ENCODE assay signal across 8 mouse cellular contexts in the genomic region with DNA sequence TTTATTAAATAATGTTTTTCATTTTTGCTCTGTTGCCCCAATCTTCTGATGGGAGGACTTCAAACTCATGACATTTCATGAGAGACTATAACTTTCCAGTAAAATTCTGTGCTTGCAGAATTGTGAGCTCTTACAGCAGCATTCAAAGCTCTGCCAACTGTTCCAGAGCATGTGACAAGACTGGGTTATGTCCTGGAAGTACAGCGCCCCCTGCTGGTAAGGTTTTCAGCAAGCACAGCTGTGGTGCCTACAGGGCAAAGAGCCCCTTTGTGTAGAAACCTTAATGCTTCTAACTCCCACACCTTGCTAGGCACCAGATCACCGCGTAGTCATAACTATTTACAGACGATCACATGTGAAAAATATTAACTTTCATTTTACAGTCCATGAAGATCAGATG.
DNase-seq lines count a peak whose midpoint lies in the region; ATAC-seq and TF ChIP-seq lines count a peak whose summit lies in the region.

No protein-coding gene starts in this region.

- TF ChIP-seq POLR2A in MEL (IDR thresholded peaks at IDR 0.05; ENCODE audit: control insufficient read depth in 1 of 2, insufficient read depth in 1 of 2, low read depth in 1 of 2, low read length in 2 of 2, poor library complexity in 1 of 2) = no peak

- H3K4me1 ChIP-seq in MEL (ENCODE audit: control insufficient read depth in 1 of 2, insufficient read depth in 2 of 2, low read length in 2 of 2) = no peaks in the 10 kb centered on the region
- H3K4me1 ChIP-seq in forebrain, postnatal 0 days (ENCODE audit: insufficient read depth) = no peaks in the 10 kb centered on the region
- H3K4me1 ChIP-seq in hindbrain, embryonic 11.5 days (replicated peaks; ENCODE audit: control insufficient read depth, insufficient read depth, low read length) = no peaks in the 10 kb centered on the region

- no peak overlapping the region for H3K9ac ChIP-seq in MEL (ENCODE audit: control insufficient read depth, low read depth, low read length, poor library complexity, severe bottlenecking)
- no peak overlapping the region for H3K9ac ChIP-seq in forebrain, postnatal 0 days
- no peak overlapping the region for H3K9ac ChIP-seq in hindbrain, embryonic 11.5 days (ENCODE audit: low read depth, low read length)

- TF ChIP-seq CTCF in MEL (IDR thresholded peaks at IDR 0.05 in 2 of 3, conservative IDR thresholded peaks at IDR 0.05 in 1 of 3; ENCODE audit: control insufficient read depth in 1 of 3, insufficient read depth in 1 of 3, low read depth in 2 of 3, low read length in 3 of 3, poor library complexity in 1 of 3, severe bottlenecking in 1 of 3) = peak; percentile 84 to 91 (median 85)
- peak; percentile 81 for TF ChIP-seq CTCF in forebrain, postnatal 0 days (IDR thresholded peaks at IDR 0.05; ENCODE audit: low read depth)

- peak; percentile 83 for ATAC-seq in forebrain, postnatal 0 days
- peak; percentile 84; the same call in 1 of the 2 replicates for ATAC-seq in hindbrain, embryonic 11.5 days (ENCODE audit: low FRiP score)

- peak; percentile 79 for TF ChIP-seq RAD21 in MEL (IDR thresholded peaks at IDR 0.05; ENCODE audit: low read depth, low read length)

- TF ChIP-seq EP300 in MEL (IDR thresholded peaks at IDR 0.05; ENCODE audit: low read depth in 1 of 2, low read length in 2 of 2) = no peak

- H3K27ac ChIP-seq in MEL (ENCODE audit: control insufficient read depth, low read depth, low read length) = no peak overlapping the region
- no peak overlapping the region for H3K27ac ChIP-seq in forebrain, postnatal 0 days (ENCODE audit: low read depth, low read length)
- H3K27ac ChIP-seq in hindbrain, embryonic 11.5 days (ENCODE audit: low read depth, low read length) = no peak overlapping the region

- H3K4me2 ChIP-seq in forebrain, postnatal 0 days (ENCODE audit: low read depth) = no peak overlapping the region
- H3K4me2 ChIP-seq in hindbrain, embryonic 11.5 days (replicated peaks; ENCODE audit: low read depth, low read length) = no peak overlapping the region

- H3K27me3 ChIP-seq in MEL (ENCODE audit: control insufficient read depth in 1 of 2, insufficient read depth in 2 of 2, low read length in 2 of 2) = peaks cover 3 to 4% of the 10 kb centered on the region in 2 experiments; a peak in 2 of 4 replicates
- H3K27me3 ChIP-seq in forebrain, postnatal 0 days (ENCODE audit: insufficient read depth, low read length) = no peaks in the 10 kb centered on the region
- H3K27me3 ChIP-seq in hindbrain, embryonic 11.5 days (ENCODE audit: control insufficient read depth, insufficient read depth, low read length) = no peaks in the 10 kb centered on the region

- H3K9me3 ChIP-seq in MEL (replicated peaks; ENCODE audit: insufficient read depth, low read length) = no peaks in the 10 kb centered on the region
- H3K9me3 ChIP-seq in forebrain, postnatal 0 days (ENCODE audit: low read length) = no peaks in the 10 kb centered on the region
- H3K9me3 ChIP-seq in hindbrain, embryonic 11.5 days (ENCODE audit: control insufficient read depth, low read length) = no peaks in the 10 kb centered on the region

- 46% methylated on average over 4 of the region's 4 CpGs for WGBS in forebrain, postnatal 0 days
- WGBS in hindbrain, embryonic 11.5 days = 35% methylated on average over 4 of the region's 4 CpGs

- no peaks in the 10 kb centered on the region for H3K36me3 ChIP-seq in MEL (ENCODE audit: control insufficient read depth in 1 of 2, insufficient read depth in 2 of 2, low read length in 2 of 2)
- H3K36me3 ChIP-seq in forebrain, postnatal 0 days (ENCODE audit: insufficient read depth) = no peaks in the 10 kb centered on the region
- no peaks in the 10 kb centered on the region for H3K36me3 ChIP-seq in hindbrain, embryonic 11.5 days (ENCODE audit: control insufficient read depth, insufficient read depth, low read length)

- peak; percentile 82 for DNase-seq in MEL (ENCODE audit: low read depth, low spot score)
- peak; percentile 56 for DNase-seq in c-Kit-positive CD71-positive TER-119-positive erythroid progenitor cells, embryonic 14.5 days (ENCODE audit: low spot score)
- peak; percentile 72 for DNase-seq in forebrain, postnatal 0 days
- peak; percentile 87 for DNase-seq in hindbrain, embryonic 11.5 days (ENCODE audit: low spot score)
- DNase-seq in layer of hippocampus, adult 9-11 months = peak; percentile 84
- peak; percentile 88 for DNase-seq in lung, postnatal 14 days
- DNase-seq in right cerebral cortex, postnatal 14 days = peak; percentile 91
- peak; percentile 83 for DNase-seq in urinary bladder, postnatal 14 days (ENCODE audit: low spot score)

- H3K4me3 ChIP-seq in MEL (ENCODE audit: control insufficient read depth in 1 of 2, insufficient read depth in 1 of 2, low read depth in 2 of 2, low read length in 2 of 2) = no peak overlapping the region
- H3K4me3 ChIP-seq in forebrain, postnatal 0 days (ENCODE audit: low read depth, low read length) = no peak overlapping the region
- H3K4me3 ChIP-seq in hindbrain, embryonic 11.5 days (ENCODE audit: low read depth, low read length) = no peak overlapping the region

- no peaks in the 10 kb centered on the region for H3K79me2 ChIP-seq in MEL (ENCODE audit: control insufficient read depth, insufficient read depth, low read length, poor library complexity)

TF ChIP-seq in MEL, 35 proteins besides CTCF, POLR2A, EP300 and RAD21:
- no peak for TF ChIP-seq GABPA (IDR thresholded peaks at IDR 0.05; ENCODE audit: low read depth, low read length)
- no peak for TF ChIP-seq TBP (IDR thresholded peaks at IDR 0.05; ENCODE audit: low read depth, low read length)
- TF ChIP-seq CHD2 (IDR thresholded peaks at IDR 0.05; ENCODE audit: low read length) = no peak
- 0 out of 2 replicates have a peak, but pooled peaks have one; percentile 33 for TF ChIP-seq MAX (IDR thresholded peaks at IDR 0.05; ENCODE audit: low read length)
- TF ChIP-seq USF2 (IDR thresholded peaks at IDR 0.05; ENCODE audit: borderline replicate concordance in 1 of 2, insufficient read depth in 1 of 2, low read depth in 1 of 2, low read length in 2 of 2) = no peak
- no peak for TF ChIP-seq SIN3A (IDR thresholded peaks at IDR 0.05; ENCODE audit: low read length)
- TF ChIP-seq KAT2A (conservative IDR thresholded peaks at IDR 0.05; ENCODE audit: low read depth, low read length) = no peak
- TF ChIP-seq ZNF384 (IDR thresholded peaks at IDR 0.05; ENCODE audit: low read depth, low read length) = no peak
- no peak for TF ChIP-seq GATA1 (IDR thresholded peaks at IDR 0.05; ENCODE audit: low read depth, low read length)
- TF ChIP-seq ZMIZ1 (IDR thresholded peaks at IDR 0.05; ENCODE audit: low read depth, low read length) = no peak
- no peak for TF ChIP-seq MAZ (IDR thresholded peaks at IDR 0.05; ENCODE audit: low read depth, low read length)
- no peak for TF ChIP-seq NELFE (IDR thresholded peaks at IDR 0.05; ENCODE audit: low read depth, low read length)
- TF ChIP-seq MYB (IDR thresholded peaks at IDR 0.05; ENCODE audit: low read depth, low read length) = no peak
- TF ChIP-seq MYC (IDR thresholded peaks at IDR 0.05; ENCODE audit: low read depth, low read length) = 0 out of 2 replicates have a peak, but pooled peaks have one; percentile 50
- TF ChIP-seq POLR2AphosphoS2 (IDR thresholded peaks at IDR 0.05; ENCODE audit: low read length) = no peak
- no peak for TF ChIP-seq MAFK (IDR thresholded peaks at IDR 0.05; ENCODE audit: borderline replicate concordance, low read depth, low read length)
- no peak for TF ChIP-seq UBTF (IDR thresholded peaks at IDR 0.05; ENCODE audit: borderline replicate concordance, insufficient read depth, low read depth, low read length)
- no peak for TF ChIP-seq POLR2AphosphoS5 (IDR thresholded peaks at IDR 0.05; ENCODE audit: borderline replicate concordance, low read depth, low read length)
- TF ChIP-seq MEF2A (IDR thresholded peaks at IDR 0.05; ENCODE audit: extremely low read depth, insufficient replicate concordance, low read depth, low read length, poor library complexity, severe bottlenecking) = no peak
- TF ChIP-seq ZKSCAN1 (IDR thresholded peaks at IDR 0.05; ENCODE audit: low read depth, low read length) = no peak
- TF ChIP-seq NRF1 (IDR thresholded peaks at IDR 0.05; ENCODE audit: insufficient read depth, low read depth, low read length, poor library complexity, severe bottlenecking) = no peak
- no peak for TF ChIP-seq CHD1 (IDR thresholded peaks at IDR 0.05; ENCODE audit: low read depth, low read length)
- TF ChIP-seq MXI1 (IDR thresholded peaks at IDR 0.05; ENCODE audit: low read depth, low read length) = no peak
- TF ChIP-seq ELF1 (IDR thresholded peaks at IDR 0.05; ENCODE audit: low read depth, low read length) = no peak
- no peak for TF ChIP-seq HCFC1 (IDR thresholded peaks at IDR 0.05; ENCODE audit: low read depth, low read length)
- no peak for TF ChIP-seq JUND (IDR thresholded peaks at IDR 0.05; ENCODE audit: low read depth, low read length)
- TF ChIP-seq E2F4 (IDR thresholded peaks at IDR 0.05; ENCODE audit: borderline replicate concordance, low read depth, low read length) = no peak
- TF ChIP-seq BHLHE40 (IDR thresholded peaks at IDR 0.05; ENCODE audit: borderline replicate concordance, low read depth, low read length) = no peak
- TF ChIP-seq ETS1 (IDR thresholded peaks at IDR 0.05; ENCODE audit: low read depth, low read length) = no peak
- no peak for TF ChIP-seq RCOR1 (IDR thresholded peaks at IDR 0.05; ENCODE audit: low read depth, low read length)
- TF ChIP-seq SMC3 (IDR thresholded peaks at IDR 0.05; ENCODE audit: low read depth, low read length) = peak; percentile 89
- peak; percentile 68 for TF ChIP-seq USF1 (IDR thresholded peaks at IDR 0.05; ENCODE audit: low read depth, low read length)
- peak; percentile 67 for TF ChIP-seq ZC3H11A (IDR thresholded peaks at IDR 0.05; ENCODE audit: low read depth, low read length)
- TF ChIP-seq TCF12 (IDR thresholded peaks at IDR 0.05; ENCODE audit: low read depth, low read length) = no peak
- TF ChIP-seq TAL1 (IDR thresholded peaks at IDR 0.05; ENCODE audit: low read length) = no peak
